Mouse (Mus musculus) urinary bladder, postnatal 25 days (tissue): ENCODE measurements at regions not wholly inside any gene's neighbourhood (a gene's known extent, or its start where the extent isn't known, plus 50 kb on each side); places are given as distances from the start of the nearest gene placed in this dataset.

ENCODE experiments used
- DNase-seq: peaks from one replicate; pipeline ENCODE4 v3.0.0; 2022; ENCODE audit warnings: low spot score

DNA sequence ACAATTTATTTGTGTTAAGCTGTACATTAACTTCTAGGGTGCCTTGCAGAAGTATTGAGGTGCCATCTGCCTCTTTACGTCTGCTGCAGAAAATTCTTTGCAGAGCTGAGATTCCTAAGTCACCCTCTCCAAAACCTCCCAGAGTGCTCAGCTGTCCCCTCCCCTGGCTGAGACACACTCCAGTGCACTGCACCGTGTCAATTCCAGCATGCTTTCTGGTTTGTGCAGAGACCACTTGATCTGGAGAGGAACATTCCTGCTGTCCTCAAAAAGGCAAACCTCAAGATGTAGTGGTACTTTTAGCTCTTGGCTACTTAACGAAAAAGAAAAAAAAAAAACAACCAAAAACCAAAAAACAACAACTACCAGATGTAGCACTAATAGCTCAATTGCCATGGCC, 145.2 kb upstream of the Krr1 start:
- DNase-seq = no peak

DNA sequence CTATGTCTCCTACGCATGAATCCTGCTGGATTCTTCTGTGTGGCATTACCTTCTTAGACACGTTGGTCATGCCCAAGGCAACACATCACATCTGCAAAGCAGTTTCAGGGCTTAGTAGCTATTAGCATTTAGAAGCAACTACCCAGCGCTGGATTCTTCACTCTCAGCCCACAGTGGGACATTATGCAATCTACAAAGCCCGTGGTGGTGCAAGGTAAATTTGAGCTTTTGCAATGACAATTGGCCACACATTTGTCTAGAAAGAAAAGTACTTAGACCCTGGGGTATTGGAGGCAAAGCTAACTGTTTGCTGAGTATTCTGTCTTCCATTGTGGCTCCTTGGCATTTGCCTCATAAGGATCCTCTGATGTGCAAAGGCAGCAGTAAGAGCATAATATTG, 144.5 kb upstream of the Krr1 start:
- no peak for DNase-seq

DNA sequence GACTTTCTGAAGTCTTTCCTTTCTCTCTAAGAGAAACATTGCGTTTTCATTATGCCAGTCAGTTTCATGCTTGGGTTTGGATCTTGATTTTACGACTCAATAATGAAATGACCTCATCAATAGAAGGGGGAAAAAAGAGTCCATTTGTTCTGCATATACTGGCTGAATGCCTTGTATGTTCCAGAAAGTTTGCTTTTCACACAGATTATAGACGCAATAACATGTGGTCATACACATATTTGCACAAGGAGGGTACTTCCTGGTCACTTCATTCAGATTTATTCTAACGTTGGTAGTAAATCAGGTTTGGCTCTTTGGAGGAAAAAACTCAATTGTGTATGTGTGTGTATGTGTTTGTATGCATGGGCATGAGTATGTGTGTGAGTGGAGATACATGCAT, 143.9 kb upstream of the Krr1 start:
- DNase-seq = no peak

- no peak for DNase-seq
Measured at GRCm38 (mm10) chr10:111829291-111829690, 143.2 kb upstream of the Krr1 start.

DNA sequence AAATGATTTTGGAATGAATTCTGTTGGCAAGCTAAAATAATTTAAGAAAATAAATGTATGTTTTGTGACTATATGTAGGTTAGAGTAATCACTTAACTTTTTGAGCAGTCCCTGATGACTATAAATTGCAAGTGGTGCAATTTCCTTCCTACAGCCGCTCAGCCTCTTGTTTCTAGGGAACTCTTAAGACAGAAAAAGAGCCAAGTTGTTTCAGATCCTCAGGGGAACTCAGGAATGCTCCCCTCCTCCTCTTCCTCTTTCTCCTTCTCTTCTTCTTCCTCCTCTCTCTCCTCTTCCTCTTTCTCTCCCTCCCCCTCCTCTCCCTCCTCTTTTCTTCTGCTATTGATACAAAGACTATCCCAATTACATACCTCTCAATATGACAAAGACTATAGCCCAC, 141.4 kb upstream of the Krr1 start:
- DNase-seq = no peak

- no peak for DNase-seq
Measured at GRCm38 (mm10) chr10:111833611-111834010, 138.9 kb upstream of the Krr1 start.

GRCm38 (mm10) chr10:111834280-111834679, 138.2 kb upstream of the Krr1 start:
- no peak for DNase-seq

DNA sequence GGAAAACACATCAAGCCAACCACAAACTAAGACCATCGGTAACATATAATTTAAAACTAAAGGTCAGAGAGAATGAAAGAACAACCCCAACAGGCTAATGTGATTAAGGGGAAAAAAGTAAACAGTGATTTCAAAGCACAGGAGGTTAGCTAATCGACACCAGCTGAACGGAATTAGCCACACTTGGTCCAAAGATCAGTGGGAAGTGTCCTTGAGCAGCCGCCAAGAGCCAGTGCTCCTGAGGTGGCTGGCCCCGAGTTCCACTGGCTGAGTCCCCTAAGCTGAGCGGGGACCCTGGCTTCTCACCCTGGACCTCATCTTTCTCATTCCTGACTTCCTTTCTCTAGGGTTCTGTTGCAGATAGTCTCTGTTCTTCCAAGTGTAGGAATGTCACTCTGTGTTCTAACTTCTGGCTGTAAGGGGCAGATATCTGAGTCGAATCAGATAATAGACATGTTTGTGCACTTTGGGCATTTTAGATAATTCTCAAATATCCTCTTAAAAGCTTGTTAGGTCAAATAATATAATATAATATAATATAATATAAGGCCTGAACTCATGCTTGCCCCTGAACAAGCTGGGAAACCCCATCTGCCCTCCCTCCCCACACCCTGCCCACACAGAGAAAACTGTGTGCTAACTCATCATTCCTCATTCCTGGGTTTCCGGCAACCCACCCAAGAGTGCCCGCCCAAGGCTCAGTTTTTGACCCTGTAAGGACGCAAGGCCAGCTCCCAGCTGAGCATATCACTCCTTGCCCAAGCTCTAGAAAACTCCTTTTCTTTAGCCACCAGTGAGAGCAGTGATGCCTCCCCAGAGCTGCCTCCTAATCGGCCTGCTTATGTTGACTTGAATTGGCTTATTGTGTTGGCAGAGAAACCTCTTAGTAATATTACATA, 137.3 kb upstream of the Krr1 start:
- DNase-seq = no peak

DNA sequence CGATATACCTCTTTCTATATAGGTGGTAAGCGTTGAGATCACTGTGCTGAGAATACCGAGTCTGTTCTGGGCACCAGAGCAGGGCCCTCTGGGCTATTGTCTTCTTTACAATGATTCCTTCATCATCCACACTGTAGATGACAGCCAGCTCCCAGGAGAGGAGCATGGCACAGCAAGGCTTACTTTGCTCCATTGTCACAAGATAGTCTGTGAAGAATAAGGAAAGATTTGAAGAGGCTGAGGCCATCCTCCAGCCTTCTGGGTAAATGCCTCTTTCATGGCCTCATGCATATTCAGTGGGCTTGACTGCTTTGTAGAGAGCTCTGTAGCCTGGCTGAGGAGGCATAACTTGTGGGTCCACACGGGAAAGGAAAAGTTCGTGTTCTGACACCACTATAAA, 136.3 kb upstream of the Krr1 start:
- no peak for DNase-seq

DNA sequence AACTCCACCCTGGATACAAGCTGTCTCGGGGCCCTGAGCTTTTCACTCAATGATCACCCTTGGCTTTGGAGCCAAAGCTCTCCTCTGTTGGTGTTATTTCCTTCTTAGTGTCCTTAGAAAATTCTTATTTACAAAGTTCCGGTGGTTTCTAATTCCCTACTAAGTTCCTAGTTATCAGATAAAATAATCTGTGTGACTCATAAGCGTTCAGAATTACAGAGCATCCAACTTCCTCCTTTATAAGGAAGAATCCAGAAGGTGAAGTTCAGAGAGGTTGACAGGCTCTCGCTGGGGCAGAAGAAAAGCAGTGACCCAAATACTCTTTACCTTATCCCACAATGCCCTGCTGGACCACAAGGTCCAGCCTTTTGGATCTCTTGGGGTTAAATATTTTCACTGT, 135.7 kb upstream of the Krr1 start:
- DNase-seq = no peak

- DNase-seq = no peak
Measured at GRCm38 (mm10) chr10:111842321-111842775, 130.1 kb upstream of the Krr1 start.

DNA sequence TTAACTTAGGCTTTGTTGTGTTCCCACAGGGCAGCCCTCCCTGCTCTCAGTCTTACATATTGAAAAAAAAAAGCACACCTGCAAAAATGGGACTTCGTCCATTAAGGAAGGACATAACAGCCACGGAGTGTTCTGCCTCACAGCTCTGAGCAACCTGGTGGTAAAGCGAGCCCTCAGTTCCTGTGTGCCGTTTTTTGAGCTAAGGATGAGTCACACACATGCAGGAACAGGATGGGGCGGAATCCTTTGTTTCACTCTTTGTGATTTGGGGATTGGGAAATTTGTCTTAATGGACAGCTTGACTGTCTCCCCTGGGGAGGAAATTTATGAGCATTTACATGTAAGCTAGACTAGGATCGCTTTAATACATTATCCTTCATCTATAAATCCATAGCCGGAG, 129.6 kb upstream of the Krr1 start:
- DNase-seq = no peak

DNA sequence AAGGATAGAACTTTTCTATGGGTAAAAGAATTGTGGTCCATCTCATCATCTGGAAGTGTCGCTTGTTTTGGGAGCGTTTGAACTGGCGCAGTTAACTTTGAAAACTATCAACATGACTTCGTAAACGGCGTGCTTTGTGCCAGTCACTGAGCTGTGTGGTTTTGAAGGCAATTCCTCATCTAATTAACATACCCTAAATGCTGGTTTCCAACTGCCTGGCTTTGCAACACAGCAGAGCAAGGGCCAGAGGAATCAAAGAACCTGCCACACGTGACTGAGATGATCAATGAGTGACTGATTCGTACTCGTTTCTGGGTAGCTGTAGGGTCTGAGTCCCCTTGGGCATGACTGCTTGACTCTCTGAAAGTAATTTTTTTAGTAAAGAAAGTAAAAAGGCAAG, 129.2 kb upstream of the Krr1 start:
- no peak for DNase-seq

- no peak for DNase-seq
Measured at GRCm38 (mm10) chr10:111844144-111844543, 128.3 kb upstream of the Krr1 start.

GRCm38 (mm10) chr10:111845946-111846345, 126.5 kb upstream of the Krr1 start:
- no peak for DNase-seq

GRCm38 (mm10) chr10:111854254-111854653, 118.2 kb upstream of the Krr1 start:
- no peak for DNase-seq

DNA sequence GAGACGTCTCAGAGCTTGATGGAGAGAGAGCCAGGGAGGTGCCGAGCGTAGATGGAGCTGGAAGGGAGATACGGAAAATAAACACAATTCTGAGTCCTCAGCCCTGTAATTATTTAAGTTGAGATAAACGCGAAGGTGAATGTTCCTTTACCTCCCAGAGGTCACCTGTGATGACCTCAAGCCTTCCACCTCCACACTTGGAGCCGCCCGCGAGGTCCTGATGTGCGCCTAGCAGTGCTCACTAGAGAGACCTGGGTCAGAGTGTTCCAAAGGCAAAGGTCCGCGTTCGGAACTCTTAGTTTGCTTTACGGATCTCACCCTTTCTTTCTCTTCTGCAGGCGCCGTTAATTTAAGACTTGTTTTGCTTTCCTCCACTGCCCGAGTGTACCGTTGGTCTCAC, 117.0 kb upstream of the Krr1 start:
- no peak for DNase-seq

- DNase-seq = no peak
Measured at GRCm38 (mm10) chr10:111858403-111858802, 114.1 kb upstream of the Krr1 start.

DNA sequence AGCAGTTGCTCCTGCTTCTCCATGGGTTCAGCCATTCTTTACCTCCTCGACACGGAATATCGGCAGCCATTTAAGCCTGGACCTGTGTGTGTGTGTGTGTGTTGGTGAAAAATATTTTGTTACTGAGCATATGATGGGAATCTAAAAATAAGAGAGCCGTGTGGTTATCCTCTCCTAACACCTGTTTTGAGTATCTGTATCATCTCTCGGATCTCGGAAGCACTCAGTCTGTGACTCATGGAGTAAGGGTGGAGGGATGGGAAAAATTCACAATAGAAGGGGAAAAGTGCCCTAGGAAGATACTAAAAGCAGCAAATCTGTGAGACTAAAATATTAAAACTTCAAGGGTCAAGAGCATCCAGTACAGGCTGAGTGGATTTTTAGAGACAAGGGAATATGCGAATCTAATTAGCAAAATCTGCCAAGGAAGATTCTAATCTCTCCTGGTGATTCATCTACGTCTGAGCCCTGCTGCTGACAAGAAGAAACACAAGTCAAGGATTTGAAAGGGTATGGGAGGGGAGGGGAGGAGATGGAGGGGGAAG, 107.1 kb upstream of the Krr1 start:
- no peak for DNase-seq

DNA sequence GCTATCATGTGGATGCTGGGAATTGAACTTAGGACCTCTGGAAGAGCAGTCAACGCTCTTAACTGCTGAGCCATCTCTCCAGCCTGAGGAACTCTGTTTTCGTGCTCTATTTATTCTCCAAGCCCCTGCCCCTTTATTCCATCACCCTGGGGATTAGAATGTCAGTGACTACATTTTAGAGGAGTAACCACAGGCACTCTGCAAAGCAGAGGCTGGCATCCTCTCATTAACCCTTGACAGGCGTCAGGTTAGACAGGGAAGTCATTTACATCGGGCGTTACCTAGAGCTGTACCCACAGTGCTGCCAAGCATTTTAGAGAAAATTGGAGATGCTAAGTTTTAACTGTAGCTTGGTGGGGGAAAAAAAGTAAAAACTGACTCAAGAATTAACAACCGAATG, 105.4 kb upstream of the Krr1 start:
- no peak for DNase-seq

DNA sequence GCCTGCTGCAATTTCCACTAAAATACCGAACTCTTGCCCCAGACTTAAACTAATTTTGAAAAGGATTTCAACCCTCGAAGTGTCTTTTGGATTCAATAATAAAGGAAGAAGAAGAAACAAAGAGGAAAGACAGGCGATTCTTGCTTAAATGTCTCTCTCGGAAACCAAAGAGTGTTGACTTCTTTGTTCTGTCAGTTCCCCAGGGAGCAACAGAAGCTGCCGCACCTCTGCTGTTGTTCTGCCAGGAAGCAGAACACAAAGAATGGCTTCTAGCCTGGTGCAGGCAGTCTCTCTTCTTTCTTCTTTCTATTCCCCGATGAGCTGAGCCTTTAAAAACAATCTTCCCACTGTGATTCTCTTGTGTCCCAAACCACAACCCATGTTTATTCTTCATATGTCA, 104.9 kb upstream of the Krr1 start:
- DNase-seq = no peak

GRCm38 (mm10) chr10:111880354-111880753, 92.1 kb upstream of the Krr1 start:
- no peak for DNase-seq

DNA sequence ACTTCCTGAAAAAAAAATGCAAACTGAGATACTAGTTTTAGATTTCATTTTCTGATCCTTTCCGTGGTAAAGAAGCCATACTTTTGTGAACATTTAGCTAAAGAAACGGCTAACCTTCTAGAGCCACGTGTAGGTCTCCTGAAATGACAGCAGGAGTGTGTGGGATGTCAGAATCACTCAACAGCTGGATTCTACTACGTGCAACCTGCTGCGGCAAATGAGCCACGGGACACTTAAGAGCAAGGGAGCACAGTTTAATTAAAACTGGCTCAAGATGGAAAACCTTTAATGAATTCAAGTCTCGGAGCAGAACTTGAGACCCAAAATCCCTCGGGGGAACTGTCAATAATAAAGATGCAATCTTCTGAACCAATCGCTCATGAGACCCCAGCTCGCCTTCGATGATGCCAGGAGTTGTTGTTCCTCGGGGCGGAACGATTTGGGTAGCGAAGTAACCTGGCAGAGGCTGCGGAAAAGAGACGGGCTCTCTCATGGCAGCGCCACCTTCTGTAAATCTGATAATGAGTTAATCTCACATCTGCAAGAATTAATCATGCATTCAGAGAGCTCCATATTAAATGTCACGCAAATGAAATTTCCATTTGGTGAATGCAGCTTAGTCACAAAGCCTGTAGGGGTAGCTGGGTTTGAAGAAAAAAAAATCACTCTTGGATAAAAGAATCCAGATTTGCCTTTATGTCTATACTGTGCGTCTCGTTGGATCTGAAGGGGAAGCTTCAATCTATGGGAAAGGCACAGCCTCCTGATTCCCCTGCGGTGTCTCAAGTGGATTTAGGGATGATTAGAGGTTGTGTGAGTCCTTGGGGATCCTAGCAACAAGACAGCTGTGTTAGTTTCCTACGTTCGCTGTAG, 90.9 kb upstream of the Krr1 start:
- no peak for DNase-seq
